In genomic region chr16:23988466-23989208, GRCm38 (mm10) we compare ENCODE assay signal across 8 mouse cellular contexts. TPM values are rescaled to one million over a fixed set of nuclear protein-coding genes. Genes with fewer than 3 reads are reported as not detected.
A peak's percentile ranks its signal among the peaks of the same experiment; 100 is the strongest.
DNase-seq lines count a peak whose midpoint lies in the region; ATAC-seq and TF ChIP-seq lines count a peak whose summit lies in the region.

Gm37419 (plus strand) TSS chr16:23988482.
Bcl6 (minus strand) TSS chr16:23988852.

- peak; percentile 85 for ATAC-seq in forebrain, embryonic 16.5 days
- peak; percentile 88 for ATAC-seq in neural tube, embryonic 15.5 days (ENCODE audit: low FRiP score)

- H3K4me2 ChIP-seq in forebrain, embryonic 16.5 days (ENCODE audit: low read length), result peak within 1 kb of the TSS; percentile 89
- H3K4me2 ChIP-seq in neural tube, embryonic 15.5 days, result peak within 1 kb of the TSS; percentile 94

- no peaks in the 10 kb centered on the region for H3K9me3 ChIP-seq in E14TG2a.4 (ENCODE audit: low read length)
- H3K9me3 ChIP-seq in forebrain, embryonic 16.5 days (ENCODE audit: control insufficient read depth, low read length), result no peaks in the 10 kb centered on the region
- no peaks in the 10 kb centered on the region for H3K9me3 ChIP-seq in neural tube, embryonic 15.5 days (replicated peaks)

- peak; percentile 90 for DNase-seq in cerebellum, adult 11-12 months
- DNase-seq in heart, postnatal 4 days, result peak; percentile 88
- DNase-seq in layer of hippocampus, adult 2 months (ENCODE audit: low spot score in 2 of 2), result peak; percentile 84 to 85
- DNase-seq in lung, adult 2 months, result peak; percentile 87
- DNase-seq in testis, postnatal 10 days (ENCODE audit: low spot score), result peak; percentile 86

- no peaks in the 10 kb centered on the region for H3K36me3 ChIP-seq in E14TG2a.4 (ENCODE audit: insufficient read depth, low read length)
- no peaks in the 10 kb centered on the region for H3K36me3 ChIP-seq in forebrain, embryonic 16.5 days (ENCODE audit: control insufficient read depth, insufficient read depth)
- no peaks in the 10 kb centered on the region for H3K36me3 ChIP-seq in neural tube, embryonic 15.5 days

- peak within 1 kb of the TSS; percentile 83 for H3K4me3 ChIP-seq in E14TG2a.4 (replicated peaks; ENCODE audit: low read length)
- peak within 1 kb of the TSS; percentile 79 for H3K4me3 ChIP-seq in forebrain, embryonic 16.5 days (replicated peaks; ENCODE audit: low read length)
- peak within 1 kb of the TSS; percentile 94 for H3K4me3 ChIP-seq in layer of hippocampus, adult 2 months
- H3K4me3 ChIP-seq in lung, adult 2 months (replicated peaks; ENCODE audit: extremely low read depth, low read depth, low read length), result peak within 1 kb of the TSS; percentile 92
- H3K4me3 ChIP-seq in neural tube, embryonic 15.5 days (replicated peaks), result peak within 1 kb of the TSS; percentile 70

- H3K27ac ChIP-seq in forebrain, embryonic 16.5 days (ENCODE audit: low read length), result peak within 1 kb of the TSS; percentile 99
- peak within 1 kb of the TSS; percentile 99 for H3K27ac ChIP-seq in layer of hippocampus, adult 2 months
- H3K27ac ChIP-seq in neural tube, embryonic 15.5 days (replicated peaks), result peak within 1 kb of the TSS; percentile 100

- peaks cover 47% of the 10 kb centered on the region for H3K4me1 ChIP-seq in E14TG2a.4 (replicated peaks; ENCODE audit: low read depth, low read length)
- peaks cover 33% of the 10 kb centered on the region for H3K4me1 ChIP-seq in forebrain, embryonic 16.5 days (replicated peaks; ENCODE audit: control insufficient read depth, insufficient read depth, low read length)
- H3K4me1 ChIP-seq in lung, adult 2 months (ENCODE audit: control insufficient read depth, insufficient read depth, low read length), result peaks cover 5% of the 10 kb centered on the region; the same call in 1 of the 2 replicates
- H3K4me1 ChIP-seq in neural tube, embryonic 15.5 days, result peaks cover 54% of the 10 kb centered on the region

- peak; percentile 89 for TF ChIP-seq POLR2A in lung, adult 2 months (IDR thresholded peaks at IDR 0.05; ENCODE audit: borderline replicate concordance, extremely low read depth, low read depth, low read length)

- WGBS in forebrain, embryonic 16.5 days, result under 1% methylated on average over 68 of the region's 68 CpGs
- WGBS in lung, adult 2 months, result under 1% methylated on average over 68 of the region's 68 CpGs
- under 1% methylated on average over 68 of the region's 68 CpGs for WGBS in neural tube, embryonic 15.5 days

- H3K9ac ChIP-seq in forebrain, embryonic 16.5 days (replicated peaks; ENCODE audit: low read depth, low read length), result peak within 1 kb of the TSS; percentile 86
- H3K9ac ChIP-seq in neural tube, embryonic 15.5 days (replicated peaks), result peak within 1 kb of the TSS; percentile 89

- TF ChIP-seq CTCF in E14TG2a.4 (conservative IDR thresholded peaks at IDR 0.05; ENCODE audit: low read length), result no peak
- TF ChIP-seq CTCF in layer of hippocampus, adult 2 months (conservative IDR thresholded peaks at IDR 0.05), result peak; percentile 10; the same call in 1 of the 2 replicates
- no peak for TF ChIP-seq CTCF in lung, adult 2 months (IDR thresholded peaks at IDR 0.05; ENCODE audit: insufficient read depth, low read length)

- H3K27me3 ChIP-seq in E14TG2a.4 (ENCODE audit: insufficient read depth, low read length), result peaks cover 49% of the 10 kb centered on the region
- 0 out of 2 replicates have a peak, but pooled peaks cover 6% of the 10 kb centered on the region for H3K27me3 ChIP-seq in forebrain, embryonic 16.5 days (replicated peaks; ENCODE audit: control insufficient read depth, insufficient read depth, low read length)
- H3K27me3 ChIP-seq in neural tube, embryonic 15.5 days (replicated peaks), result peaks cover 7% of the 10 kb centered on the region

RNA-seq across cellular contexts. Expression of gene Gm37419, which starts in this region (rescaled TPM):
- not detected in 2 replicates for polyA plus RNA-seq in forebrain, embryonic 16.5 days (2015; fragmentation: Nextera tagmentation; extraction: Ambion mirVana)
- not detected for total RNA-seq in heart, postnatal 4 days (2021)
- not detected for total RNA-seq in layer of hippocampus, adult 2 months (2021)
- polyA plus RNA-seq in lung, adult 2 months (2012; rRNA removed), result not detected in 2 replicates
- not detected in 2 replicates for polyA plus RNA-seq in neural tube, embryonic 15.5 days (2015; fragmentation: Nextera tagmentation; extraction: Ambion mirVana)

RNA-seq across cellular contexts. Expression of gene Bcl6, which starts in this region (rescaled TPM):
- 2.4 and 2.5 TPM in 2 replicates for polyA plus RNA-seq in forebrain, embryonic 16.5 days (2015; fragmentation: Nextera tagmentation; extraction: Ambion mirVana)
- 1 to 10 TPM; 1.5 TPM for total RNA-seq in heart, postnatal 4 days (2021)
- 10 to 100 TPM; 56.8 to 61.5 TPM for total RNA-seq in layer of hippocampus, adult 2 months (2021)
- 26.0 and 28.2 TPM in 2 replicates for polyA plus RNA-seq in lung, adult 2 months (2012; rRNA removed)
- 0.84 and 1.3 TPM in 2 replicates for polyA plus RNA-seq in neural tube, embryonic 15.5 days (2015; fragmentation: Nextera tagmentation; extraction: Ambion mirVana)

Comparison
In these comparisons a context has a peak if more than half of its experiments do, and no peak if none do; other contexts are left out.
1. Peak in every context shown above with its lines: DNase-seq, ATAC-seq, H3K4me3 ChIP-seq and H3K27ac ChIP-seq.
2. RNA of gene Bcl6 (total RNA-seq): 56.8 to 61.5 TPM in layer of hippocampus, adult 2 months; 1.5 TPM in heart, postnatal 4 days; every median in the first group is over 10 times any median in the second.